In genomic region chr3:128471111-128471510, GRCm38 (mm10) we compare ENCODE assay signal across 8 mouse cellular contexts.
A peak's percentile ranks its signal among the peaks of the same experiment; 100 is the strongest.
DNase-seq lines count a peak whose midpoint lies in the region; ATAC-seq lines count a peak whose summit lies in the region.
"Had no signal": no experiment of that assay in that cellular context is flagged by ENCODE, and none has a peak within 500 bp of the region (broad histone marks: within the 10 kb centered on the region; RNA-seq: fewer than 3 reads in every experiment).

No protein-coding gene starts in this region.

- no peaks in the 10 kb centered on the region for H3K9me3 ChIP-seq in hindbrain, embryonic 11.5 days (ENCODE audit: control insufficient read depth, low read length)
- H3K9me3 ChIP-seq in hindbrain, embryonic 16.5 days (ENCODE audit: control insufficient read depth, low read length): no peaks in the 10 kb centered on the region
- H3K9me3 ChIP-seq in embryonic facial prominence, embryonic 10.5 days: no peaks in the 10 kb centered on the region

- H3K4me3 ChIP-seq in hindbrain, embryonic 11.5 days (ENCODE audit: low read depth, low read length): no peak overlapping the region
- no peak overlapping the region for H3K4me3 ChIP-seq in hindbrain, embryonic 16.5 days (ENCODE audit: low read length)
- H3K4me3 ChIP-seq in embryonic facial prominence, embryonic 10.5 days: no peak overlapping the region
- H3K4me3 ChIP-seq: megakaryocyte, embryonic 14.5 days had no signal

- no peak overlapping the region for H3K9ac ChIP-seq in hindbrain, embryonic 11.5 days (ENCODE audit: low read depth, low read length)
- H3K9ac ChIP-seq in hindbrain, embryonic 16.5 days (ENCODE audit: low read depth, low read length): no peak overlapping the region

- DNase-seq in hindbrain, embryonic 11.5 days (ENCODE audit: low spot score): peak; percentile 24
- DNase-seq in ovary, postnatal 14 days (ENCODE audit: low spot score): peak; percentile 1
- no peak for DNase-seq in ovary, postnatal 10 days (ENCODE audit: low spot score)
- peak; percentile 26 for DNase-seq in embryonic facial prominence, embryonic 10.5 days (ENCODE audit: low spot score)
- no peak for DNase-seq in right cerebral cortex, adult 2 months (ENCODE audit: low spot score in 2 of 2)
- DNase-seq in layer of hippocampus, postnatal 36 days: no peak

- no peaks in the 10 kb centered on the region for H3K27me3 ChIP-seq in hindbrain, embryonic 11.5 days (ENCODE audit: control insufficient read depth, insufficient read depth, low read length)
- H3K27me3 ChIP-seq in hindbrain, embryonic 16.5 days (replicated peaks; ENCODE audit: control insufficient read depth, insufficient read depth, low read length): no peaks in the 10 kb centered on the region
- no peaks in the 10 kb centered on the region for H3K27me3 ChIP-seq in embryonic facial prominence, embryonic 10.5 days (replicated peaks; ENCODE audit: low read depth, poor library complexity, severe bottlenecking)
- H3K27me3 ChIP-seq: megakaryocyte, embryonic 14.5 days had no signal

- ATAC-seq in hindbrain, embryonic 11.5 days (ENCODE audit: low FRiP score): no peak
- no peak; the same call in 1 of the 2 replicates for ATAC-seq in hindbrain, embryonic 16.5 days

- no peak overlapping the region for H3K27ac ChIP-seq in hindbrain, embryonic 11.5 days (ENCODE audit: low read depth, low read length)
- H3K27ac ChIP-seq in hindbrain, embryonic 16.5 days (ENCODE audit: low read depth, low read length): no peak overlapping the region
- no peak overlapping the region for H3K27ac ChIP-seq in embryonic facial prominence, embryonic 10.5 days (replicated peaks)

- H3K36me3 ChIP-seq in hindbrain, embryonic 11.5 days (ENCODE audit: control insufficient read depth, insufficient read depth, low read length): no peaks in the 10 kb centered on the region
- no peaks in the 10 kb centered on the region for H3K36me3 ChIP-seq in hindbrain, embryonic 16.5 days (ENCODE audit: control insufficient read depth, insufficient read depth, low read length)
- H3K36me3 ChIP-seq in embryonic facial prominence, embryonic 10.5 days (replicated peaks): no peaks in the 10 kb centered on the region

- WGBS in hindbrain, embryonic 11.5 days: 59% methylated on average over 3 of the region's 3 CpGs
- WGBS in hindbrain, embryonic 16.5 days: 69% methylated on average over 3 of the region's 3 CpGs
- WGBS in embryonic facial prominence, embryonic 10.5 days: 54% methylated on average over 3 of the region's 3 CpGs

- no peaks in the 10 kb centered on the region for H3K4me1 ChIP-seq in hindbrain, embryonic 11.5 days (replicated peaks; ENCODE audit: control insufficient read depth, insufficient read depth, low read length)
- no peaks in the 10 kb centered on the region for H3K4me1 ChIP-seq in hindbrain, embryonic 16.5 days (ENCODE audit: control insufficient read depth, insufficient read depth, low read depth, low read length)
- H3K4me1 ChIP-seq in embryonic facial prominence, embryonic 10.5 days: no peaks in the 10 kb centered on the region
- H3K4me1 ChIP-seq: megakaryocyte, embryonic 14.5 days had no signal

- H3K4me2 ChIP-seq in hindbrain, embryonic 11.5 days (replicated peaks; ENCODE audit: low read depth, low read length): no peak overlapping the region
- no peak overlapping the region for H3K4me2 ChIP-seq in hindbrain, embryonic 16.5 days (ENCODE audit: low read length)

Comparison
In these comparisons a context has a peak if more than half of its experiments do, and no peak if none do; other contexts are left out.
1. DNase-seq: peak in hindbrain, embryonic 11.5 days (single experiment), ovary, postnatal 14 days (single experiment) and embryonic facial prominence, embryonic 10.5 days (single experiment); none in ovary, postnatal 10 days (single experiment), right cerebral cortex, adult 2 months (0 of 2) and layer of hippocampus, postnatal 36 days (0 of 2).